Mouse (Mus musculus) adrenal gland, postnatal 10 days (tissue): Measurements from ENCODE around the gene Cdh13. TPM values are rescaled to one million over a fixed set of nuclear protein-coding genes. Genes with fewer than 3 reads are reported as not detected.

Experiments
- DNase-seq: peaks from one replicate; pipeline ENCODE4 v3.0.0; 2021; ENCODE audit warnings: mixed read lengths
- total RNA-seq, 2 experiments: library from RNA; stranded (reverse); gene quantifications; 2 replicates each; pipeline ENCODE4 v1.2.3; 2021

The Cdh13 gene
- total RNA-seq, 2 experiments from 2014 or later, result 25.9 to 31.2 TPM

GRCm38 (mm10) chr8:119064523-119064922 lies 781.0 kb downstream of the Cdh13 start:
- peak; percentile 63 for DNase-seq

- DNase-seq, result no peak
Measured at GRCm38 (mm10) chr8:119072291-119072690, 788.8 kb downstream of the Cdh13 start.

DNA sequence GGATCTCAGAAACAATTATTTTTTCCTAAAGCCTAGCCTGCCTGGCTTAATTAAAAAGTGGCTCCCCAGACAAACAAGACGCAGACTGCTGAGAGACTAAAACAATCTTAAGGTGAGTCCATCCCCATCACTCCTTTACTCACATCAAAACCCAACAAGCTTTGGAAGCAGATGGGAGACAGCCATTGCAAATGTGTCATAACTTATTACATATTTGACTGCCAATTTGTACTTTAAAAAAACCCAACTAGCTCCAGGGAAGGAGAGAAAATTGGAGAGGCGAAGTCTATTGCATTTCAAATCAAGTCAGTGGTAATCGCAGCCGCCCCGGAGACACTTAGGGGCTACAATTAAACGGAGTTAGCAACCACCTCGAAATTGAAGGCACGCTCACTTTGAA lies 801.5 kb downstream of the Cdh13 start:
- DNase-seq, result no peak

- no peak for DNase-seq
Measured at GRCm38 (mm10) chr8:119098261-119098660, 814.7 kb downstream of the Cdh13 start.

- no peak for DNase-seq
Measured at GRCm38 (mm10) chr8:119102871-119103270, 819.3 kb downstream of the Cdh13 start.

DNA sequence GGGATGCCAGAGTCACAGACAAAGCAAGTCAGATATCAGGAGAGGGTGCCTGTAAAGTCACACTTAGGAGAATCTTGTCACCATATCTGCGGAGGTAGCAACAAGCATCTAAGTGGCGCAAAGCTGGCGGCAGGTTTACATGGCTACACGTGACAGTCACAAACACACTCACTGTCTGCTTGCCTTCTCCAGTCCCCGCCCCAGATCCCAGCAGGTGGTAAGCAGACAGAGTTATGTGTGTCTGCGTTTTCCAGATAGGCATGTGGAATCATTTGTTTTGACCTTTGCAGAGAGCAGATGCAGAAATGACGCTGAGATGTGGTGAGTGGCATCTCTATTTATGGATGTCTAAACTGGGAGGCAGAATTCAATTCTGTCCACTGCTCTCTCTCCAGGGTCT lies 826.1 kb downstream of the Cdh13 start:
- DNase-seq, result no peak

- DNase-seq, result no peak
Measured at GRCm38 (mm10) chr8:119112861-119113260, 829.3 kb downstream of the Cdh13 start.

- DNase-seq, result no peak
Measured at GRCm38 (mm10) chr8:119121236-119121635, 837.7 kb downstream of the Cdh13 start.

- DNase-seq, result no peak
Measured at GRCm38 (mm10) chr8:119127841-119128240, 844.3 kb downstream of the Cdh13 start.

DNA sequence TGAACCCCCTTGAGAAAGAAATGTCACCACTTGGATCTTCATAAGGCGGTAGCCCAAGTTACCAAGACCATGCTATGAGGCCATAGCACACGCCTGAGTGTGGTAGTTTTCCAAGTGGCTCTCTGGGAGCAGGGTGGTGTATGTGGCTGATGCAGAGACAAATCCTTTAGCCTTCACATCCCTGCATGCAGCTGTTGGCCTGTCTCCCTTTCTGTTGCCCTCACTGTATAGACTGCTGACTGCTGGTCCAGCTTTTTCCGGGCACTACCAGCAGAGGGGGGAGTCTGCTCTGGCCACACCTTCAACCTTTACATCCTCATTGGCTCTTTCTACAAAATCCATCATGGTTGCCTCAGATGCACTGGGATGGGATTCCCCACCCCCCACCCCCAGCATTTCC lies 844.7 kb downstream of the Cdh13 start:
- no peak for DNase-seq

DNA sequence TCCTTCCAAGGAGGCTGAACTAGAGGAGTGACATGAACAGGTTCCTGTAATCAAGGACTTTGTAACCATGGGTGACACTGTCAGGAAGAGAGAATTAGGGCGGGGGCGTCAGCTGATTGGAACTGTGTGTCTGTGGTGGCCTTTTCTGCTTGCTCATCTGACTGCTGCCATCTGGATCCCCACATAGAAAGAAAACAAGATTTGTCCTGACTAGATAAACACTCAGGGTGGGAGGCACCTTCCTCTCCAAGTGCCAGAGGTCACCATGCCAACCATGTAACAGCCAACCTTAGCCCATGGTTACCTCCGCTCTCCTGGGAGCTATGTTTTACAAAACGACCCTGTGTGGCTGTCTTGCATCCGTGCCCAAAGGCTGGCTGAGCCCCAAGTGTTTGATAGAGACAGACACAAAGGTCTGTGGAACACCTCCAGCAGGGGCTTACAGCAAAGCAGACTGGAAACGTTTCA lies 873.0 kb downstream of the Cdh13 start:
- no peak for DNase-seq

DNA sequence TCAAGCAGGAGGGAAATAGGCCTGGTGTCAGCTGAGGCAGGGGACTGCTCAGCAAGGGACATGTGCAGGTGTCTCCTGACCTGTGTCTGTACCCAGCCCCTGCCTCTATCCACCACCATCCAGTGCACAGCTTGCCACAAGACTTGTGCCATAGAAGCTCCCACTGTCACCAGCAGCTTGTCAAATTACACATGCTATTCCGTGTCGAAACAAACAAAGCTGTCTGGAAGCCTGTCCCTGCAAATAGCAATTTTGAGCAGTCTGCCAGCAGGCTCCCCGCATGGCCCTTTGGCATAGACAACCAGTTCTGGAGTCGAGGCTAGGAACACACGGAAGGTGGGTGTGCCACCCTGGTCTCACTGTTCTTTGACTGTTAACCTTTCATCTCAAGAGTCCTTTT lies 875.1 kb downstream of the Cdh13 start:
- DNase-seq, result no peak

- no peak for DNase-seq
Measured at GRCm38 (mm10) chr8:119159794-119160193, 876.3 kb downstream of the Cdh13 start.

- peak; percentile 34 for DNase-seq
Measured at GRCm38 (mm10) chr8:119164076-119164475, 880.5 kb downstream of the Cdh13 start.

DNA sequence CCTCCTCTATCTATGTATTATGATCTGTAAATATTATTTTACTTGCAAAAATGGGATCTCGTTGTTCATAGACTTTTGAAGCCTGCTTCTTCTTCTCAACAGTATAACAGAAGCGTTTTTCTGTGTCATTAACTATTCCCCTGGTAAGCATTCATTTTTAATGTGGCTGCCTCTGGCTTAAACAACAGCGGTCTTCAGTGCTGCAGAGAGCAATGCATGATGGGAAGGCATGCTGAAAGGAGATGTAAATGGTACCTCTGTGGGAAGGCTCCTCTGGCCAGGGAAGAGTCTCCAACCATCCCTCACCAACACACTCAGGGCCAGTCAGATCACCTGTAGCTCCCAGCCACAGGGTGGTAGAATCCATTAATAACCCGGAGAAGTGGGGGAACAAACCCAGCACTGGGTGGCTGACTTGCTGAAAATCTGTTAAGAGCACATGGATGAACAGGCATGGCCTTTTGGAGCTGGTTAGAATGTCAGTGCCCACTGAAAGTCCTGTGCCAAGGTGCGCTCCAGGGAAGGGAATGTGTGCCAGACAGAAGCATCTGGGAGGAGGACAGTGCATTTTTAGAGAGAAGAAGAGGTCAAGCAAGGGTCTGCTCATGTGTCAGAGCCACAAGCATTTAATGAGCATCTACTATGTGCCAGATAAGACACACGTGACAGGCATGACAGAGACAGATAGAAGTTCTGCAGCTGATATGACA lies 893.8 kb downstream of the Cdh13 start:
- DNase-seq, result no peak

DNA sequence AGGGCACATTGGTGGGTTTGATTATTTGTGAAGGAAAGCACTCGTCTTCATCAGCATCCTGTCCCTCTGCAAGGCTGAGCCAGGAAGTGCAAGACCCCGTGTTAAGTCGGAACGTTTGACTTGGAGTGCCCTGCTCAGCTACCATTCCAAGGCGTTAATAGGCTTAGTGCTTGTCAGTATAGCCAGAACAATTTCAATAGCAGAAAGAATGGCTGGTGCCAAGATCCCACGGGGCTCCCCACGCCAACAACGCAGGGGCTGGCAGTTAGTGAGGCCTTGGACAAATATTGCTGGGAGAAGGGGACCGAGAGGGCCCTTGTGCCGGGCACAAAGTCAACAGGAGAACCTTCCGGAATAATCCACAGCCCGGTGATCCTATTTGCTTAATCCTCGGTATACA lies 897.1 kb downstream of the Cdh13 start:
- no peak for DNase-seq

DNA sequence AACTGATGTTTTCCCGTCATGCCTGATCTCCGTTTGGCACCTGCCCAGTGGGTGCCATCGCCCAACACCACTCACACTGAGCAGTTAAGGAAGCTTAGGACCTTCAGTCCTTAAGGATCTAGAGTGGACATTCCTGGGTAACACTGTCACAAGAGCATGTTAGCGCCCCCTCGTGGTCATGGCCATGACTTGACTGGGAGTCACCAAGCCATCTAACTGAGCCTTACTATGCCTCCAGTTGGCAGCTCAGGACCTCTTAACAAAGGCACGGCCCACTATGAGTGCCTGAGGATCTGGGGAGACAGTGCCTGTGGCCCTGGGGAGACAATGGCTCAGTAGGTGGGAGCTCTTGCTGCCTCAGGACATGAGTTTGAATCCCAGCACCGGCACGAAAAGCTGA lies 912.2 kb downstream of the Cdh13 start:
- DNase-seq, result peak; percentile 24

- peak; percentile 70 for DNase-seq
Measured at GRCm38 (mm10) chr8:119196486-119197150, 913.1 kb downstream of the Cdh13 start.

GRCm38 (mm10) chr8:119208567-119208966 lies 925.0 kb downstream of the Cdh13 start:
- DNase-seq, result no peak

DNA sequence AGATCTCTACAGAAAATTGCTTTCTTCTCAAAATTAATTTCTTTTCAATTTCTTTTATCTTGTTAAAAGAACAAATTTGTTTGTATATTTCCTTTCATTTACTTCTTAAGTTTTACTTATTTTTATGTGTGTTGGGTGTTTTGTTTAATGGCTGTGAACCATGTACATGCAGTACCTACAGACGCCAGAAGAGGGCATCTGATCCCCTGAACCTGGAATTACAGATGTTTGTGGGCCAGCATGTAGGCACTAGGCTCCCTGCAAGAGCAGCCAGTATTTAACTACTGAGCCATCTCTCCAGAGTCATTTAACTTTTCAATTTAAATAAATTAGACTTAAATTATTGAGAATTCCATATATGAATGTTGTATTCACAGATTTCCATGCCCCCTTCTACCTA lies 941.0 kb downstream of the Cdh13 start:
- peak; percentile 75 for DNase-seq

DNA sequence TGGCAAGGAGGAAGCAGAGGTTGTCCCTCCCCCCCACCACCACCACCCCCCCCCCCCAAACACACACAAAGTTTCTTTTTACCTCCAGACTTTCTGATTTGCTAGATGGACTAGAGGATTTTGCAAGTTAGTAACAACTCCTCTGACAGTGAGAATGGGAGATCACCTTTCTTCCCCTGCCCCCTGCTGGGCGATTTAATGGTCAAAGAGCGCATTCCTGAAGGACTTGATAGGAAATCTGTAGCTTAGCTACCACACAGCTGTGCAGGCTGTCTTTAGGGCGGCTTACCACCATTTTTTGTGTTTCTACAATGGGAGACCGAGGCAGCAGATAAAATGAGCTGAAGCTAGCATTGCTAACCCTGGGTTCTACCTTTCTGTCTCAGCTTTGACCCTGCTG lies 961.6 kb downstream of the Cdh13 start:
- no peak for DNase-seq

DNA sequence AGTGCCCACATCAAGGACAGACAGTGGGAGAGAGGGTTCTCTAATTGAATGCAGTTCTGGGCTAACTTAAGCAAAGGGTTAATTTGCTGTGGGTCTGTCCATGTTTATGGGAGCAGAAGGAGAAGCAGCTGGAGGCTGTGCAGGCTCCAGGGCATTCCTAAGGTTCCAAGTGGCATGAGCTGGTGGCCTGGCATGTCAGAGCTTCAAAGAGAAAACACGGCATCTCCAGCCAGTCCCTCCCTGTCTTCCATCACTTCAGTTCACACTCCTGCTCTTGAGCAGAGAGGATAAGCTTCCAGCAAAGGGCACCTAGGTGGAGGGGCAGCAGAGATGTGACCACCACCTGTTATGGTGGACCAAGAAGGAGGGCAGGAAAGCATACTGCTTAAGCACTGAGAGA lies 962.1 kb downstream of the Cdh13 start:
- DNase-seq, result no peak

DNA sequence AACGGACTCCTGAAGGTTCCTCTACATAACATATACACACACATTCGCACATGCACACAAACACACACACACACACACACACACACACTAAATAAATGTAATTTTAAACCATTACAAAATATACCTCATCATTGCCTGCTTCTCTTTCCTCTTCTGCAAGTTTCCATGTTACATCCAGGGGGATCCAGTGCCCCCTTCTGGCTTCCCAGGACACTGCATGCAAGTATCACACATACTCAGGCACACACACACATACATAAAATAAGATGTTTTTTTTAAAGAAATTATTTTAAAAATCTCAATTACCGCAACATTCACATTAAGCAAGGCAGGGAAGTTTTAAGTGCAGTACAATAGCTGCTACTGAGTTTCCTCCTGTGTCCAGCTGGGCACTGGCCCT lies 970.8 kb downstream of the Cdh13 start:
- no peak for DNase-seq

DNA sequence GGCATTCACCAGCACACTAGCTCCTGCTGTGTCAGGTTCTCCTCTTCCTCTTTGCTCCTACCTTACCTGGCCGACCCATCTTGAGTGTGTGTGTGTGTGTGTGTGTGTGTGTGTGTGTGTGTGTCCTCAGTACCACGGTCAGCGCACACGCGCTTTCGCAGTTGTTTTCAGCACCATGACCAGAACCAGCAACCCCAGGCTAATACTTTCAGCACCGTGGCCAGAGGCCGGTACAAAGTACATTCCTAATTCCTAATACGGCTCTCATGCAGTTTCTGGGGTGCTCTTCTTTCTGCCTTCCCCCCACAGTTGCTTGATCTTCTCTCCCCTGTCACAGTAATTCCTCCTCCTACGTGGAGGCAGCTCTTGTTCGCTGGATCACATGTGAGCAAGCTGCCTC lies 975.1 kb downstream of the Cdh13 start:
- peak; percentile 60 for DNase-seq
